Mouse (Mus musculus) ES-CJ7 (cell line): ENCODE measurements at regions not wholly inside any gene's neighbourhood (a gene's known extent, or its start where the extent isn't known, plus 50 kb on each side); places are given as distances from the start of the nearest gene placed in this dataset.

Experiments used
- DNase-seq: peaks from one replicate; pipeline ENCODE4 v3.0.0; 2011; ENCODE audit warnings: low read depth, low spot score

DNA sequence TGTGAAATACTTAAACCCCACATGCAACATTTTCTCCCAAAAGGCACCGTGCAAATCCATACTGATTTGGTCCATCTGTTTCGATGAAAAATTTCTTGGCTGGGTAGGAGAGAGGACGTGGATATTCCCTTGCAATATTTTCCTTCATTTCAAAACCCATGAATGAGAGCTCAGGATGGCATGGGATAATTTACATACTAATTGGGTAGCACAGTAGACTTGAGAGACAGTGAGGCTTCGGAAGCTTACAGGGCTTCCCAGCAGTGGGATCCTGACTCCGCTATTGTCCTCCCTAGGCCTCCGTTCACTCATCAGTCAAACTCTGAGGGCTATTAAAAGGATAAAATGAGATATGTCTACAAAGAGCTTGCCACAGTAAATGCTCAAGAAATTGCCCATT lies 59.8 kb downstream of the Sox3 start:
- no peak for DNase-seq

DNA sequence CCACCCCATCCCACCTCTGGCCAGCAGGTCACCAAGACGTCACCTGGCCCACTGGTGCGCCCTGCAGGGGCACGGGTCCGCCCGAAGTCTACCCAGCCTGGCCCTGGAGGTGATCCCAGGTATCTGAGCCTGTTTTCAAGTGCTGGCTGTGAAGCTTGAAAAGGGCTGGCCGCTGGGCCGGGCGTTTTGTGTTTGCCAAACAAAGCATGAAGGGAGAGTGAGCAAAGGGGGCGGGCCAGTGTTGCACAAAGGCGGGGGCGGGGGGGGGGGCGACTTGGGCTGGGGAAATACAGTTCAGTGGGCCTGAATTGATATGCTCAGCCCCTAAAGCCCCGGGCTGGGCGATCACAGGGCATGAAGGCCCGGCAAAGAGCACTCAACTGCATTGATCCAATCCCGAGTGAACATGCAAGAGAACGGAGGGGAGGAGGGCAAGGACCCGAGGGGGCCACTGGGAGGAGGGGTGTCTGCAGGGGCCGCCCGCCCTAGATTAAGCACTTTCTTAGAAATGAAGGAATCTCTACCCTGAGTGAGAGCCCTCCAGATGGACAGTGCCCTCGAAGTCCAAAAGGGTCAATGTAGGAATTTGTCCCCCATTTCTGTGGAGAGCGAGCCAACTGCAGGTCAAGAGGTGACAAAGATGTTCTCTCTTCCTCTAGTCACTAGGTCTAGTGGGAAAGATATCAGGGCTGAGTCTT lies 61.8 kb downstream of the Sox3 start:
- no peak for DNase-seq

DNA sequence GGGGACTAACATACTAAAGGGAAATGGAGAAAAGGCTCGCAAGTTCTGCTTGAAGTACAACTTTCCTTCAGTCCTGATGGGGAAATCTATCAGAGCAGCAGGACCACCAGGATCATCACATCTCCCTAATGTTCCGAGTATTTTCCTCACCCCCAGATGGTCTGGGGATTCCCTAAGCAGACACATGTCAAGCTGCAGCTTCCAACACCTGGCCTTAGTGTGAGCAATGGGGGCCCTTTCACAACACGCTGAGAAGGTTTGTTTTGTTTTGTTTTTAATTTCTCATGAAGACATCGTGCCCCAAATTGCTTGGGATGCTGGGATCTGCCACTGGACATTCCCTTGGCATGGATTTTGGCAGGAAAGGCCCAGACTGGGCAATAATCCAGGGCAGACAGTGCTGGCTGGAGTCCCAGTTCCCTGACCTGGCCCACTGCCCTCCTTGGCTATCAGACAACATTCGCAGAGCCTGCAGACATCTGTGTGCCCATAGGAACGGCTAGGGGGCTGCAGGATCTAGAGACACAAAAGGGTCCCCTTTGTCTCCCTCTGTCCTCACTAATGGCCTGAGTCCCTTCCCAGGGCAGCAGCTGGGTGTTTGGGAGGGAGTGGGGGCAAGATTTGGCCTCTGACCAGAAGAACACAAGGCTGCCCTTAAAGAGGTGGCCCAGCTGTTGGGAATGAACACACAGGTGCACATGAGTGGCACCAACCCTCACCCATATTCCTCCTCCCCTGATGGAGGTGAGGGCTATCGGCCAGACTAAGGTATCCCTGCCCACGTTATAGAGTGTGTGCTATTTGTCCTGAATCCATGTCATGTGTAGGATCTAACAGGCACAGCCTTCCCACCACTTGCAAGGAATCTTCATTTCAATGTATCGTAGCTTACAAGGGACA lies 67.8 kb downstream of the Sox3 start:
- DNase-seq = no peak

DNA sequence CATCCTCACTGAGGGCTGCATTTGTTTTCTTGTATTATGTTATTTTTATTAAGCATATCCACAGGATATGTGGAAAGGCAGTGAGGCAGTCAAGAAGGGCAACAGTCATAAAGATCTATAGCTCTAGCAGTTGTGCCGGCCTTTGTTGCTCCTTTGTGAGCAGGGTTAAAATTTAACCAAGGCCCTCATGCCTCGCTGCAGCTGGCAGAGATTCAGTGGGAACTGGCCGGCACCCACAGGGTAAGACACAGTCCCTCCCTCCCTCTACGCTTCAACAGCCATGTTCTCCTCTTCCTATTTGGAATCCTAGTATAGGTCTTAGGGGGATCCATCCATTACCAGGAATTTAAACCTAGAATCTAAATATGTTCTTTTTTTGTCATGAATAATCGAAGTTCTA lies 94.7 kb downstream of the Sox3 start:
- DNase-seq = no peak

DNA sequence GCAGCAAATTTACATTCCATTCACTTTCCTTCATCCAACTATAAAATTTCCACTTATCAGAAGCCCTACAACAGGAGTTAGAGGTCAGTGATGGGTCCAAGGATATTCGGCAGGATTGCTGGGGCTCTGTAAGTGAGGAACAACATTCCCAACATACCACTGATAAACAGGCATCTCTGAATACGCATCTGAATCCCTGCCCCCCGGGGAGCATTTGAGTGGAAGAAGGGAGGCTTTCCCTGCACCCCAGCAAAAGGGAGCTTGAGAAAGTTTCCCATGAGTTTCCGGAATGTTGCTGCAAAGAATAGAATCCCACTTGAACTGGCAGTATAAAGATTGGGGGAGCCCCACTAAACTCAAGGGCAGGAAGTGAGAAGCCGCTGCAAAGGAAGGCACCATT lies 112.5 kb downstream of the Sox3 start:
- peak; percentile 48 for DNase-seq

DNA sequence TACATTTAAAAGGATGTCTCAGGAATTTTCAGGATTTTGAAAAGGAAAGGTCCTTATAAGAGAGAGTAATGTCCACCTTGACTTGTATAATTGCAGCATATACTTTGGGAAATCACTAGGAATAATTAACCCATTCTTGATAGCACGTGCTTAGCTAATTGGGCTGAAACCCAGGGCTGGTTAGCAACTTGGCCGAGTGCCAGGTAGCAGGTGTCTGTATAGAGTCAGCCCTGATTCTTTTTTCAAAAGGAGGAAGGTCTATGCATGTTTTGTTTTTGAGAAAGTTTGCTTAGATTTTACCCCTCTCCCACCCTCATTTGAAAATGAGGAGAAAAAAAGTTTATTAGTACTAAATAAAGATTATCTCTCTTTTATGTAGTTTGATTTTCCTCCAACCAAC lies 113.1 kb downstream of the Sox3 start:
- DNase-seq = no peak

DNA sequence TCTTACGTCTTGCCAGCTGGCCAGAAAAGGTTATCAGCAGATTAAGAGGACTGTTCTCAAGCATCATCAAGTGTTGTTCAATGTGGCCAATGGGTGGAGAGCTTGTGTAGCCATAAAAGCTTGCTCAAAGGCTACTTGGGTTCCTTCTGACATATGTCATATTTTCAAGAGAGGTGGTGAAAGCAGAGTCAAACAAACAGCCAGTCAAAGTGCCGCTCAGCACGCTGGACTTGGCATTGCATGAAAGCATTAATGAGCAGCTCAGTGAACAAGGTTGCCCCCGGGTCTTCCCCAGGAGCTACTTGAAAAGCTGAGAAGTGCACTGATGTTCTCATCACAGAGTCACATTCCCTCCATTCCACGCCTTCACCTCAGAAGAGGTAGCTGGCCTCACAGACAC lies 119.6 kb downstream of the Sox3 start:
- DNase-seq = no peak

DNA sequence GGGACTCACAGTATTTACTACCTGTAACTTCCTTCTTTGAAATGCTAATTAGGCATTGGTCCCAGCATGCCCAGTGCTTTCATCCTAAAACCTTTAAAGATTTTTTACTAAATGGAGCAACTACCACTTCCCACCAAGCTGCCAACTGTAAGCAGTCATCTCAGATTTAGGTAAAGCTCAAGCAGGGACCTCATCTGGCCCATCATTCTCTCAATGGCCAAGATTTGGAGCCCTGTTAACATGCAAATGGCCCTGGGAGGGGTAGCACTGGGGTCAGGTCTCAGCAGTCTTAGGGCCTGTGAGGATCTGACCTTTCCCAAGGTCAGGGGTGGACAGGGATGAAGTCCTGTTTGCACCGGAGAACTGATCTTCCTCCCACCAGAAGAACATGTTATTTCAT lies 120.8 kb downstream of the Sox3 start:
- peak; percentile 76 for DNase-seq

DNA sequence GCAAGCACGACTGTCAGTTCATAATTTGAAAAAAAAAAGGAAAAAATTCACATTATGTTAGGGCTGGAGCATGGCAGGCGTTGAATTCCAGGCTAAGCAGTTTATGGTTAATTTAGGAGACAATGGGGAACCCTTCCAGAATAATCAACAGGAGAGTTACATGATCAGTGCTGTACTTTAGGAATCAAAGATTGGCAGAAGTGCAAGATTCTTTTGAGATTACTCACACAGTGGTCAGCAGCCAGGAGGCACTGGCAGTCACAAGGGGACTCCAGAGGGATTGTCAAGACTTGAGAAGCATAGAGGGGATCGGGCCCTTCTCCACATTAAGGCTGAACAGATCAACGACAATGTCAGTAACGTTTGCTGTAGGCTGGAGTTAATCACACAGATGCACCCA lies 142.8 kb downstream of the Sox3 start:
- no peak for DNase-seq

DNA sequence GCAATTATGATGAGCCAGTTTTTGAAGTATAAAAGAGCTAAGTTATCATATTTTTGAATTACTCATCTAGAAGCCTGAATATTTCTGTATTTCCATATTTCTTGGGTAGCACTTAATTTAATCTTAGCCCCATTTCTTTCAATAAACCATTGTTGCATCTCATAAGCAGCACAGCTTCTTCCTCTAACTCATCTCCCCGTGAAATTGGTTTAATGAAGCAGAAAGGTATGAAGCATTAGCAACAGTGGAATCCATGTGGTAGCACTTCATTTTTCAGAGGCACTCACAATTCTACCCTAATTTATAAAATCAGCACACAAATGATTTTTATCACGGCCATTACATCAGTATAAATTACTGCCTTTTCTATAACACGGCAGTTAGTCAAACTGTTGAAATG lies 149.3 kb downstream of the Sox3 start:
- no peak for DNase-seq

DNA sequence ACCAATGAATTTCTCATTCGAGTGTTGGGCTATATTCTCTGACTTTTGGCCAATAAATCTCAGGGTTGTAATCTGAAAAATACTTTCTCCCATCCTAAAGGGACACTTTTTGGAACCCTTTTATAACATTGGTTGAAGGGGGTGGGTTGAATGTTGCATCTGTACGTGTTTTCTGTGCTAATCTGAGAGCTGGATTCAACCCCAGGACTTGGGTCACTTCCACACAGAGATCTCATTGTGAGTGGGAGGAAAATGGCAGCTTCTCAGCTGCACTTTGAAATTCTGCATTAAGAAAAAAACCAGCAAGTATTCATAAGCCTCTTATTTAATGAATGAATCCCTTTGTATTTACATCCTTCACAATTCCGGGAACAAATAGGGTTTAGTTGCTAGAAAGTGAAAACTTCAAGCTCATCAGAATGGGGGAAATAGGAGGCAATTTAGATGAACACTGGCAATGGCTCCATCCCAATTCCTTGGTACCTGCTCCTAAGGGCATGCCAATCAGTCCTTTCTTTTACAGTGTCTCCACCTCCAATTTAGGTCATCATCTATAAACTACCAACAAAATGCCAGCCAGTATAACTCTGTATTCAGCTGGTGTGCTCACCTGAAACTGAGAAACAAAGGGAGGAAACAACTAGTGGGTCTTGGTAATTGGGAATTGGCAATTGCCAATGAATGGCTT lies 150.1 kb downstream of the Sox3 start:
- DNase-seq = no peak

DNA sequence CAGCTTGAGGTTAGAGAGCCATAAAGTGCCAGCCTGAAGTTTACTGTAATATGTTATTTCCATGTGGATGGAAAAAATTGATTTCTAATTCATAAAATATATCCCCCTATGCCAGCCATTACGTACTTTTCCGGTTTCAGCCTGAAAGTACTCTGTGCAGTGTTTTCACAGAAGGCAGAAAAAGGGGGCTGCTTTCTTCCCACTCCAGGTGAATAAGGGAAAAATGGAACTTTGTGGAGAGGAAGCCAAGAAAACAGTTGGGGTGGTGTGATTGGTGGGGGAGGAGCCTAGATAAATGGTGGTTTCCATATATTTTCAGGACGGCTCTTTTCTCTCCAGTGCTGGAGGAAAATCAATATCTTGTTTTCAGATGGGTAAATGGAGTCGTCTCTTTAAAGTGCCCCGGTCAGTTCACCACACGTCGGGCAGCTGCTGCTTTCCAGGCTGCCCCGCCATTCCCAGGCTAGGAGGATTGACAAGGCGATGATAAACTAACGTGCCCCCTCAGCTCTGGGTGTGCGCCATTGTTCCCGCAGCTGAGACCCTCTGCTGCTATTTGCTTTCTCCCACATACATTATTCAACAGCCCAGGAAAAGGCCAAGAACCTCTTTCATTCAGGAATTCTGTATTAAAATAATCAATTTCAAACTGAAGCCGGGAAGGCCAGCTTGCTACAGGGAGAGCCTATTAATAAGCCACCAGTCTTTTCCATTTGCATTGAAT lies 127.1 kb upstream of the Atp11c start:
- no peak for DNase-seq

DNA sequence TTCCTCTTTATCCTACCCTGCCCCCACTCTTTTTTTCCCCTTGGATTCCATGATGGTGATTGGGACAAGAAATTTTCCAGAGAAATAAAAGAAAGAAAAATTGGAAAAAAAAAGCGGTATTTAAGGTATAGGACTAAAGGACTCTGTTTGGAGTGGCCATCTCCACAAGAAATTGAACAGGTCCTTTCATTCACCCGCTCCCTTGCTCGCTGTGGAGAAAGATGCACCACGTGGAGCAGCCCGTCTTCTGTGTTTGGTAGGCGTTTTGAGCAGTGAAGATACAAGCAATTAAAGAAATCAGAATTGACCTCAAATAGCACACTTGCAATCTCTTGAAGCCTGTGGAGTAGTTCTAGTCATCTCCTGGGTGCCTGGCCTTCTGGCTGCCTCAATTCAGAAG lies 126.3 kb upstream of the Atp11c start:
- DNase-seq = no peak

DNA sequence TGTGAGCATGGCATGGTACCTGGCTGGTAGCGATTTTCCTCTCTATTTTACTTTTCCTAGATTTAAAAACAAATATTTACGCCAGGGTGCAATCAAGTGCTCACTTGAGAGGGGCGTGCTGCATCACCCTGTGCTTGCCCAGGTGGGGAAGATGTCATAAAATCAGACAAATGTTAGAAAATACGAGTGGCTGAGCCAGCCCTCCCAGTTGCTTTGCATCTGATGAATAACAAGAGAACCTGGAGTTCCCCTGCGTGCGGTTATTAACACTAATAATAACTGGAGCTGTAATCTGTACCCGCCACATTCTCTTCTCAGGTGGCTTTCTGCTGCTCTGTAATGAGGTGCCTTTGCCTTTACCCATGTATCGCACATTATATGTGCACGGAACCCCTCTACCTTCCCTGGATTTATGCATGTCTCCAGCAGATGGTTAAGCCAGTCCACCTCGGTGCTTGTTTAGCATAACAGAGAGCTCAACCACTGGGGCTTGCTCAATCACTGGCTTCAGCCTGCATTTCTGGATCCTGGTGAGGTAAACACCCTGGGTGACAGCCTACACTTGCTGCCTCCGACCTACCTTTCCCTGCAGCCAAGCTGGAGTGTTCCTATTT lies 125.8 kb upstream of the Atp11c start:
- peak; percentile 33 for DNase-seq

DNA sequence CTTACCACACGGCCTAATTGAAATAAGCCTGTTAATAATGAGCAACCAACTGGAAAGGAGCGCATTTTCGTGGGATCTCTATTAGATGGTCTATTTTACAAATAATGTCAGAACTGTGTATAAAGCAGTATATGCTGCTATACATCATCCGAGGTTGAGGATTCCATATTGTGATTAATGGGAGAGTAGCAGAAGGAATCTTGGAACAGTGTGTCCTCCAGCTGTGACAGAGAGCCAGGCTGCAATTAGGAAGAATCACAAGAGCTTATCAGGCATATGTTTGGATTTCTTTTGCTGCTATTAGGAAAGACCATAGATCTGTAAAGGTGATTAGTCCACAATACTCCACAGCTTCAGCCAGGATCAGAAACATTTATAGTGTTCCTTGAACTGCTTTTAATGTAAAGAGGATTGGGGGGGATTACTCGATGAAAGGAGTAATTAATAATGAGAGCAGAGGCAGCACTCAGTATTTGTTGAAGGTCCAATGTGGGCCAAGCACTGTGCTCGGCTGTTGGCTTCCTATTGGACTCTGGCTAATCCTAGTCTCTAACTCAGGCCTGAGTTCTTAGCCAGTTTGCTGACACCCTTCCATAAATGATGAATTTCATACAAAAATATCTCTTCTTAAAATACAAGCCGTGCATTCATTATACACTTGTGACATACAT lies 88.7 kb upstream of the Atp11c start:
- no peak for DNase-seq

DNA sequence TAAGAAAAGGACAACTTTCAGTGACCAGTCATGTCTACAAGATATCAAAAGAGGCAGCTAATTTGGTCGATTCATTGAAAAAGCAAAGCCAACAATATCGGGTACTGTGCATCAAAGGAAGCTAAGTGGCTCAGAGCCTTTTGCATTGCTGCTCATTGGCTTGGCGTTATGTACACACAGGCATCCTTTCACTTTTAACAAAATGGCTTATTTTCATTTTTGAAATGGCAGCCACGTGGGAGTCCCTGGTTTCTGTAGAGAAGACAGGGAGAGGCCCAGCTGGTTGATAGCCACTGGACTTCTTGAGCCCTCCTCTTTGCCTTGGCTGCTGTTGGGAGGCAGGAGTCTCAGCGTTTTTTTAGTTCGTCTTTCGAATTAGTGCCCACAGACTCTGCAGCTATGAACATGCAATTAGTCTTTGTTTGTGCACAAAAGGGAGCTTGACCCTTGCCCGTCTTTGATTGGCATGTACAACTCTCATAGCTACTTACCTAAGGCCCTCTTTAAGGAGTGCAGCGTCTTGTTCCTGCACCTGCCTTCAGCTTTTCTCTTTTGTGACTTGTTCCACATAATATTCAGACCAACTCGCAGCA lies 52.3 kb upstream of the Atp11c start:
- no peak for DNase-seq
